Mouse (Mus musculus) heart, adult 9 months (tissue): ENCODE data around the gene Zfp46.

Source experiments
- DNase-seq, 2 experiments: peaks; one replicate each; pipeline ENCODE4 v3.0.0; 2022; ENCODE audit warnings: low spot score in 2 of 2

Zfp46 gene

DNA sequence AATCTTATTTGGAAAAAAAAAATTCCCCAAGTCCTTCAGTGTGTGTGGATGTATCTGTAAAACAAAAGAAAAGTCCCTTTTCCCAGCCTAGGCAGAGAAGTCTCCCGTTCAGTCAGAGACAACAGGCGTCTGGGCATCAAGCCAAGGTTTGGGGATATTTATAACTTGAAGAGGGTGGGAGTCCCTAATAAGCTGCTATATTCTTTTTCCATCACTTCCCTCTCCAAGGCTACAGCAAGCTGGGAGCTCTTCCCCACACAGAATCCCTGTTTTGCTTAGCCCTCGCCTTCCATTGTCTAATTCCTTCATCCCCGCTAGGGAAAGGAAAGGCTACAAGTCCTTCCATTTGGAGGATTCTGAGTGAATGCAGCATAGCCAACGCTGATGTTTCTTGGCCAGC is at the start of gene Zfp46:
Gene Zfp46 (plus strand): TSS at position 229 of the 400 bp plus-strand sequence.
- peak; percentile 90 to 92 for DNase-seq

- no peak for DNase-seq
These were observed 45.8 kb upstream of the Zfp46 start for GRCm38 (mm10) chr4:136238669-136239068.

- no peak for DNase-seq
These were observed 45.4 kb upstream of the Zfp46 start for GRCm38 (mm10) chr4:136239111-136239510.

GRCm38 (mm10) chr4:136239622-136240021 is 44.9 kb upstream of the Zfp46 start:
- DNase-seq, result peak; percentile 73 to 89

DNA sequence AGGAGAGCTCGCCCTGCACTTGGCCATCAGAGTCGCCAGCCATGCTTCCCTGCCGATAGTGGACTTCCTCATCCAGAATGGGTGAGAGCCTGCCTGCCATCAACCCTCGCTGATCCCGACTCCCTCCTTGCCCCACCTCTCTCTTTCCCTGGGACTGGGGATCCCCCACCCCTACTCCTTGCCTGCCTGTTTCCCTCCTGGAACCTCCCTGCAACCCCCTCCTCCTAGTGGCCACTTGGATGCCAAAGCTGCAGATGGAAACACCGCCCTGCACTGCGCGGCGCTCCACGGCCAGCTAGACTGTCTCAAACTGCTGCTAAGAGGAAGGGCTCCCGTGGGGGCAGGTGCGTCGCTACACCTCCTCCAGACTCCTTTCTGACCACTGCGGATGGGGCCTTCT is 44.4 kb upstream of the Zfp46 start:
- DNase-seq, result no peak

GRCm38 (mm10) chr4:136240955-136241354 is 43.5 kb upstream of the Zfp46 start:
- DNase-seq, result no peak

DNA sequence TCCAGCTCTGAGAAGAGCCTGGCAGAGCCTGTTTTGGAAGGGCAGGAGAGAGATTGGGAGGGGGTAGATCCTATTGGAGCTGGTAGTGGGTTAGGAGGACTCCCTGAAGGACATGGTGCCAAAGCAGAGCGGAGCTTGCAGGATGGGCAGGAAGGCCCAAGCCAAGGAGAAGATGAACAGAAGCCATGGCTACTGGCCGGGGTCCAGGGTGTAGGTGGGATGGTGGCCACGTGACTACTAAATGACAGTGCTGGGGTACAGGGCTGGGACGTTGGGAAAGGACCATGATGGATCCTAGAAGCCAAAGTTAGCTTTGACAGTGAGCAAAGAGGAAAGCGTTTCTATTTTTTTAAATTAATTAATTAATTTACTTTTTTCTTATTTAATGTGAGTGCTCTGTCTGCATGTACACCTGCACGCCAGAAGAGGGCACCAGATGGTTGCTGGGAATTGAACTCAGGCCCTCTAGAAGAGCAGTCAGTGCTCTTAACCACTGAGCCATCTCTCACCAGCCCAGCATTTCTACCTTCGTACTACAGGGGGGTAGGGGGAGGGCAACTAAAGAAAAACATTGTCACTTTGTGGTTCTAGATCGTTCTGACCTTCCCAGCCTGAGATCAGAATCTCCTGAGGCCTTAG is 42.3 kb upstream of the Zfp46 start:
- DNase-seq, result no peak

GRCm38 (mm10) chr4:136242728-136243127 is 41.8 kb upstream of the Zfp46 start:
- no peak for DNase-seq

DNA sequence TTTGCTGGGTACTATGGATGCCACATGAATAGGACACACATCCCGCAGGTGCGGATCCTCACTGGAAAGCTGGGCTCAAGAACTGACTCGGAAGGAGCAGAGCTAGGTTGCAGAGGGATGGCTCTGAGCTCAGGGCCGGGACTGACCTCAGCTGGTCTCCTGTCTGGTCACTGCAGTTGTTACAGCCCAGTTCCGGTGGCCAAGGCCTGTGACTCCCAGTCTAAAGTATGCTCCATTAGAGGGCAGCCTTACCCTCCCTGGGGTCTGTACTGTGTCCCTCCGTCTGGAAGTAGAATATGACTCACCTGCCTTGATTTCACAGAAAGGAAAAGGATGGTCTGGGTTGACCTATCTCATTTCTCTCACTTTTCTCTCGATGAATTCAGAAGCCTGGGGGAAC is 40.3 kb upstream of the Zfp46 start:
- DNase-seq, result no peak

GRCm38 (mm10) chr4:136245681-136246080 is 38.8 kb upstream of the Zfp46 start:
- no peak for DNase-seq

GRCm38 (mm10) chr4:136246568-136246969 is 37.9 kb upstream of the Zfp46 start:
- DNase-seq, result no peak

DNA sequence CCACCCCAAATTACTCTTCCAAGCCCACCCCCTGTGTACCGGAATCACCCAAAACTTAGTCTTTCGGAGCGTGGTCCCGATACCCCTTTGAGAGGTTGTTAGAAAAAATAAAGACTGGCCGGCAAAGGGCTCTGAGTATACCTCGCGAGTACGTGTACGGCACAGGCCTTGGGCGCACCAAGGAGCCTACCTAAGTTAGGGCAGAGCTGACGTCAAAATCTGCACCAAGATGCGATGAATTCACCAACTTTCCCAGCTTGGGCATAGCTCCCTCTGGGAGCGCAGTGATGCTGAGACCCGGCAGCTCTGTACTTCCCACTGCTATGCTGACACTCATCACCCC is 37.1 kb upstream of the Zfp46 start:
- no peak for DNase-seq

- peak; percentile 51 to 63 for DNase-seq
These were observed 36.6 kb upstream of the Zfp46 start, which contains the start of gene Tcea3 for GRCm38 (mm10) chr4:136247729-136248463. TSS of gene Tcea3 (plus strand) at chr4:136247729.

- DNase-seq, result no peak
These were observed 35.8 kb upstream of the Zfp46 start for GRCm38 (mm10) chr4:136248464-136249331.

DNA sequence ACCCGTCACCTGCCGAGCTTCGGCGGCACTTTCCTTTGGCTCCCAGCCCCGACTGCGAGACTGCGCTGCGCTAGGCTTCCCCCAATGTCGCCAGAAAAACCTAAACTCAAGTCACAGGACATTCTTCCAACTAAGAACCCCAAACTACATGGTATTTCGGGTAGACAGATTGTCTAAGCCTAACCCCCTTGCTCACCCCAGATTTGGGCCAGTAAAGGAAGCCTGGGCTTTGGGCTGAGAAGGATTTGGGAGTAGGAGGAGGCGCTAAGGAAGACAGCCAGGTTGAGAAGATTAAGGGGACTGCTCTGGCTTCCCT is 35.2 kb upstream of the Zfp46 start:
- DNase-seq, result no peak

DNA sequence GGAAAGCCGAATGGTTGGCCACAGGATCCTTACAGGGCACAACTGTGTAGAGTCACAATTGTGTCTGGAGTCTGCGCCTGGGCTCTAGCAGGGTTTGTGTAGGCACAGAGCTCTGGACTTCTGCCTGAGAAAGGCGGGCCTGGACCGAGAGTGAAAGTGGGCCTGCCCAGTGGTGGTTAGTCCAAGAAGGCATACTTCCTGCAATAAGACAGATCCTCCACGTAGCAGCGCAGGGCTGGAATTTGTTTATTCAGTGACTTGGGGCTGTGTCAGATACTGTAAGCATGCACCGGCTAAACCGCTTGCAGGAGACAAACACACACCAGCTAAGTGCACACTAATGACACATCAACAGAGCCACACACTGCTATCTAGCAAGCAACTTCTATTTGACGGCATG is 34.7 kb upstream of the Zfp46 start:
- DNase-seq, result peak; percentile 66 to 79

DNA sequence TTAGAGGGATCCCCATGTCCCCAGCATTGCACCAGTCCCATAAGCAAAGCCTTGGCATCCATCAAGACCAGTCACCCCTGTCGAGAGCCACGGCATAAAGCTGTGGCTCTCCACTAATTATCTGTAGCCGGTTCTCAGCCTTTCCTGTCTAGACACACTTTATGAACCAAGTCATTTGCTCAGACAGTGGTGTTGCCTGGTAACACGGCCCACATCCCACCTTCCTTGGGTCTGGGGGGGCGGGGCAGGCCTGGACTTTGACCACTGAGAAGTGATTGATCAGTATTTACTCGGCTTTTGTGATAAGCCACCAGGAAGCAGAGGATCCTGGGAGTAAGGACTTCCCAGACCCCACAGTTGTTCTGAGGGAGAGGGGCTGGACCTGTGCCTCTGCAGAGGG is 28.6 kb upstream of the Zfp46 start:
- no peak for DNase-seq

DNA sequence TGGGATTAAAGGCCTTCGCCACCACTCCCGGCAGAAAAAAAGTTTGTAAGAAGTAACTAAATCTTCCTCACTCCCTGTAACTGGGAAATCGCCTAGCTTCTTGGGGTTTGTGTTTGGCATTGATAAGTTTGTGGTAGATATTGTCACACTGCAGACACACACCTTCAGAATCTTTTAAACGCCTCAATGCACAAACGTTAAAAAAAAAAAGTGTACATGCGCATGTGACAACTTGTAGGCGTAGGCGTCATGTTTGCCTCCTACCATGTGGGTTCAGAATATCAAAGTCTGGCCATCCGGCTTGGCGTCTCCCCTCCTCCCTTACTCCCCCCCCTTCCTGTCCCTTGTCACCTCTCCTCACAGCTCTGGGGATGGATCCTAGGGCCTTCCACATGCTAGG is 27.8 kb upstream of the Zfp46 start:
- no peak for DNase-seq

GRCm38 (mm10) chr4:136259916-136260315 is 24.6 kb upstream of the Zfp46 start:
- no peak for DNase-seq

GRCm38 (mm10) chr4:136260491-136261180 is 23.8 kb upstream of the Zfp46 start:
- DNase-seq, result peak; percentile 80 to 82

DNA sequence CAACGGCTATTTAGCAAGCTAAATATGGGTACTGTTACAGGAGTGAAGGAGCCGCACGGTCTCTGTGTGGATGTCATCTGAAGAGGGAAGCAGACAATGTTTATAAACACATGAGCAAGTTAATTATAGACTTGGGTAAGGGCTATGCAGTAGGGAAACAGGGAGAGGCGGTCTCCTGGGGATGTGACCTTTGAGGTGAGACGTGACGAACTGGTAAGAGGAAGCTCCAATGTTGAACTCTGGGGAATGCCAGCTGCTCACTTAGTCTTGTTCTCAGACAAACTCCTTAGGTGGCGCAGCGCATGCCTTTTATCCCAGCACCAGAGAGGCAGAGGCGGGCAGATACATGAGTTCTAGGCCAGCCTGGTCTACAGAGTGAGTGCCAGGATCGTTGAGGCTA is 22.6 kb upstream of the Zfp46 start:
- DNase-seq, result peak in 1 of 2 experiments; percentile 51

DNA sequence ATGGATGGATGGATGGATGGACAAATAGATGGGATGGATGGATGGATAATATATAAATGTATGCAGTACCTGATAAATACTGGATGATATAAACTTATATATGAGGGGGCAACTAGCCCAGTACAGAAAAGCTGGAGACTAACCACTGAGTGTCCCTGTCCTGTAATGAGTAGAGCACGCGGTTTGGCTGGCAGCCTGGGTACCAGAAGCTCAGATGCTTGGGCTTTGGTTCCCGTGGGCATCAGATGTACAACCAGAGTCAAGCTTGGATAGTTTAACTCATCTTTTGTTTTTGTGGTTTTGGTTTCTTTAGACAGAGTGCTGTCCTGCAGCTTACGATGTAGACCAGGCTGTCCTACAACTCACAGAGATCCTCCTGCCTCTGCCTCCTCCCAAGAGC is 20.9 kb upstream of the Zfp46 start:
- DNase-seq, result no peak
